Mouse (Mus musculus) heart, adult 11 months (tissue): Measurements from ENCODE around the gene Cldn7.
"Not testable (repeated sequence)": the region's sequence is repeated elsewhere in the genome, so short reads cannot be mapped to it uniquely, and the experiment has no call there.

ENCODE experiments used
- DNase-seq: peaks from one replicate; pipeline ENCODE4 v3.0.0; 2022

The Cldn7 gene

DNA sequence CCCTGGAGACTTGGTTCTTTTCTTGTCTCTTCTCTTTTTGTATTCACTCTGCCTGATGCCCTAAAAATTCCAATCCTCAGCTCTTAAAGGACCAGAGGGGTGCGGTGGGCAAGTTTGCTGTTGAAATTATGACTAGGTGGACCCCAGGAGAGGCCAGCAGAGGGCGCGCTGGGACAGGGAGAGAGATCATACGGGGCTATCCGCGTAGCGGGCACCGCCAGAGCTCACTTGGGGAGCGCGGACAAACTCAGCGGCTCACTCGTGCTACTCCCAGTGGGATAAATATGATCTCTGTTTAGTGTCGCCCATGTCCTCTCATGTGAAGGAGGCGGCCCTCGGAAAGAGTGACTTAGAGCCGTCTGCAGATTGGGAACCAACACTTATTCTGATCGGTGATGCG lies 30.4 kb upstream of the Cldn7 start:
- peak; percentile 98 for DNase-seq

DNA sequence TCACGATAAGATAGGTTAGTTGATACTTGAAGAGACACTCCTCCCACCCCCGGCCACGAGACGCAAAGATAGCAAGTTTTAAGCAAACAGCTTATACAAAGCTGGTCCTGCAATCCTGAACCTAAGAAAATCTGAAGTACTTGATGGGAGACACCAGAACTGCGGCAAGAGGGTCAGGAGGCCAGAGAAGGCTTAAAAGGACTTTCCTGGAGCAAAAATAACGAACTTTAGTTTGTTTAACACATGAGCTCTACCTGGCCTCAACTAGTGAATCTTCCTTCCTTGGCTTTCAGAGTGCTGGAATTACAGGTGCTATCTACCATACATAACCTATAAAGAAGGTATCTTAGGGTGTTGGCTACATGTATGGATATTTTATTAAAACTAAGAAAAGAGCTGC lies 29.9 kb upstream of the Cldn7 start:
- DNase-seq: no peak

DNA sequence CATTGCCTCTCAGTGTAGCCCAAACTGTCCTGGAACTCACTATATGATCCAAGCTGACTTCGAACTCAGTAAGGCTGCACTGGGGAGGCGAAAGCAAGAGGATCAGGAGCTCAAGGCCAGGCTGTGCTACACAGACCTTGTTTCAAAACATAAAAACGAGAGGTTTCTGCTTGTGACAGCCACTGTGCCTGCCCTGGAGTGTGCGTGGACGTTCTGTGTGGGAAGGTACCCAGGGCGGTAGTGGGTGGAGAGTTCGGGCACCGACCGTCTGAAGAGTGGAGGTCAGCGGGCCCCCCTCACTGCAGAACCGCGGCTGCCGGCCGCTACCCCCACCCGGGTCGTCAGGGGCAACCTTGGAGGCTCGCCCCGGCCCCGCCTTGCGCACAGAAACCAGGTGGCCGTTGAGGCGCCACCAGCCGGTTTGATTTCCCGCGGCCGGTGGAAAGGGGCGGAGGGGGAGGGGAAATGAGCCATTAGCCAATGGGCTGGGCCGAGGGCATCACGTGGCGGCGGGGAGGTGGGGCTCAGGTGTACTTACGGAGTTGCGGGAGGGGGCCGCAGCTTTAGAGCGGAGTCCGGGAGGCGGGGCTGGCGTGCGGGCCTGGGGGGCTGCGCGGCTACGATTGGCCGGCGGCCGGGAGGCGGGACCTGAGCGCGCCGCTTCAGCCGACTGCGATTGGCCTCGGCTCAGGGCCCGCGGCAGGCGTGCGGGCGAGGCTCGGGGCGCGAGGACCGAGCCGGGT lies 29.3 kb upstream of the Cldn7 start, which contains the start of gene Ybx2:
Ybx2 (plus strand) TSS at position 660 of the 743 bp plus-strand sequence.
- peak; percentile 99 for DNase-seq

DNA sequence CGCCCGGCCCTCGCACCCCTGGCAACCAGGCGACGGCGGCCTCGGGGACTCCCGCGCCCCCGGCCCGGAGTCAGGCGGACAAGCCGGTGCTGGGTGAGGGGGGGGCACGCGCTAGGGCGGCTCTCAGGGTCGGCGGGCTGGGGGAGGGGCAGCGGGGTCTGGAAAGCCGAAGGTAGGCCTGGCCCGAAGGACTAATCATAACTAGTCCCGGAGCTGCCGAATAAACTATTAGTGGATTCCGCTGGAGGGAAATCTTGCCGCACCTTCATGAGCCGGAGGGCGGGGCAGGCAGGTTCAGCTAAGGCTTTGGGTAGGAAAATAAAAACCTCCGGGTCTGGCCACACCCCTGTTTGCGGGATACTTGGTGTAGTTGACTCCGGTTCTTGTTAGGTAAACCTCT lies 28.4 kb upstream of the Cldn7 start:
- DNase-seq: no peak

DNA sequence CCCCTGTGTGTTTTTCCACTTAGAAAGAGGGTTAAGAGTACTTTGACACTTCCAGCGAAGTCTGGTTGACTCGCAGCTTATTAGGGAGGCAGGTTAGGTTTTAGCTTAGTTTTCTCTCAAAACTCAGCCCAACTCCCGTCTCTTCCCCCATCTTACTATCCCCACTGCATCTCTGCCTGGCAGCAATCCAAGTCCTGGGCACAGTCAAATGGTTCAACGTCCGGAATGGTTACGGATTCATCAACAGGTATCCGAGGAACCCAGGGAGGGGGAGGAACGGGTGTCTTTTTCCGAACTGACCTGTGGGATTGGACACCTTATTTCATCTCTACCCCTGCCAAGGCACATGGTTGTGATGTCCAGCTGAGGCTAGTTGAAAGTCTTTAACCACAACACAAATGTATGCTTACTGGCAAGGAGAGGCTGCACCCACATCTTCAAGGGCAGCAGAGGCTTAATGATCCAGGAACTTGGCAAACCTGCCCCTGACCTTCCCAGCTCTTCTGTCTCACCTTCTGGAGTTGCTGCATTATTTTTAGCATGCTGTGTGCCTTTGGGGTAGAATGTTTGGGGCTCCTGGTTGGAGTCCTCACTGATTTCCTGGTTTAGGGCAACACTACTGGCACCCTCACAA lies 27.7 kb upstream of the Cldn7 start:
- peak; percentile 93 for DNase-seq

DNA sequence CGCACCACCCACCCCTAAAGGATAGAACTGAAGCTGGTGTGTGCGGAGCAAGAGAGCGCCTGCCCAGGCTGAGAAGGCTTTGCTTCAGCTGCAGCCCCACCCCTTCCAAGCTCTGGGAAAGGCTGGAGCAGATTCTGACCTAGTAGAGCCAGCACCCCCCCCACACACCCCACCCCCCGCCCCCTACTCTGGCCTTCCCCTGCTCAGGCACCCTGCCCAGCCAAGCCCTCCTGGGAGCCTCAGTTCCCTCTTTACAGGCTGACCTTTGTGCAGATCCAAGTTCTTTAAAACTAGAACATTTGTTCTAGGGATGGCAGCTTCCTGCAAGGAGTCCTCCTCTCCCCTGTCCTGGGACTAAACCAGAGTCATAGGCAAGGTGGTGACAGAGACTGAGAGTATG lies 27.2 kb upstream of the Cldn7 start:
- peak; percentile 97 for DNase-seq

DNA sequence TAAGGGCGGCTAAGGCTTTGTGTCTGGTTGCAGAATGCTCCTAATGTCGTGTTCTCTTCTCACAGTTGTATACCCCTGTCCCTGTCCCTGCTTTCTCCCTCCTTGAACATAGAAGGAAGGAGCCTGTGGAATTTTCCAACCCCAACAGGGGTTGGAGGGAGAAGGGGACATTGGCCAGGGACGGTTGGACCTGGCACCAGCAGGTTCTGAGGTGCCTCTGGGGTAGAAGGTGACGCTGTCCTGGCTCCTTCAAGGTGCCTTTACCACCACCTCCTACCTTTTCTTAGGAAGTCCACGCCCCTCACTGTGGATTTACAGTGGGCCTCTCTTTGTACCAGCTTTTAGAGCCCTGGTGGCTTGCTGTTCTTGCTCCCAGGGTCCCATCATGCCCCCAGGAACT lies 26.7 kb upstream of the Cldn7 start:
- DNase-seq: no peak

DNA sequence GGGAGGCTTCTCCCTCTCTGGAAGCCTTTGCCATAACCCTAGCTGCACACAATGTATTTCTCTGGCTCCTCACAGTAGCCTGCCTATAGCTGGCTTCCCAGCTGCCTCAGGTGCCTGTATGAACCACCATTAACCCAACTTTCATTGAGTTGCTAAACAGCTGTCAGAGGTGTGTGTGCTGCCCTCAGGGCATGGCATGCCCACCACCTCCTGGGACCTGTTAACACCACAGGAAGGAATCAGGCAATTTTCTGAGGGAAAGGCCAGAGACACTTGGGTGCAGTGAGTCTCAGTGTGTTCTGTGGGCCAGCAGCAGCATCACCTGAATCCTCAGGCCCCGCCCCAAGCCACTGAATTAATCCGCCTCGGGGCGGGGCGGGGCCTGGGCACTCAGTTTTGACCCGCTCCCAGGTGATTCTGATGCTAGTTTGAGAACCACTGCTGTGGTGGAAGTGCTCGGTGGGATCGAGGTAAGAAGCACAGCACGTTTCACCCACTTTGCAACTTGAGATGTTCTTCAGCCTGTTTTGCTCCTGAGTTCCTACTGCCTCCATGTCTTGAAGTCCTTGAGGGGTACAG lies 26.1 kb upstream of the Cldn7 start:
- peak; percentile 92 for DNase-seq

DNA sequence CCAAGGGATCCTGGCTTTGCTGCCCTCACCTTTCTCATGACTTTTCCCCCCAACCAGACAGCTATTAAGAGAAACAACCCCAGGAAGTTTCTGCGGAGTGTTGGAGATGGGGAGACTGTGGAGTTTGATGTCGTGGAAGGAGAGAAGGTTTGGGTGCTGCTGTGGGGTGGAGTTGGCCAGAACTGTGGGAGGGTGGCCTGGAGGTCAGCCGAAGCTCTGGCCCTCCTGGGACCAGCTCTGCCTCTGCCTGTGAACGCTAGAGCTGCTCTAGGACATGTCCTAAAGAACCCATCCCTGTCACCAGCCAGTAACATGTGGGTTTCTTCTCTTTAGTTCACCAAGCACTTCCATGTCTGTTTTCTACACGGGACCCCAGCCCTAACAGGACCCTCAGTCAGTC lies 25.4 kb upstream of the Cldn7 start:
- peak; percentile 94 for DNase-seq

DNA sequence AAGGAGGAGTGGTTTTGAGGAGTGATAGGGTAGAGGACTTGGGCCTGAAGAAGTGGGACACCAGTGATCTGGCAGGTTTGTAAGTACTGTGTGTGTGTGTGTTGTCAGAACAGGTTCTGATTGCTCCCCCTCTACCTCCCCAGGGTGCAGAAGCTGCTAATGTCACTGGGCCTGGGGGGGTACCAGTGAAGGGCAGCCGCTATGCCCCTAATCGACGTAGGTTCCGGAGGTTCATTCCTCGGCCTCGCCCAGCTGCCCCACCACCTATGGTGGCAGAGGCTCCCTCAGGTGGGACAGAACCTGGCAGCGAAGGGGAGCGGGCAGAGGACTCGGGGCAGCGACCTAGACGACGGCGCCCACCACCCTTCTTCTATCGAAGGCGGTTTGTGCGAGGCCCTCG lies 24.8 kb upstream of the Cldn7 start:
- DNase-seq: peak; percentile 91

DNA sequence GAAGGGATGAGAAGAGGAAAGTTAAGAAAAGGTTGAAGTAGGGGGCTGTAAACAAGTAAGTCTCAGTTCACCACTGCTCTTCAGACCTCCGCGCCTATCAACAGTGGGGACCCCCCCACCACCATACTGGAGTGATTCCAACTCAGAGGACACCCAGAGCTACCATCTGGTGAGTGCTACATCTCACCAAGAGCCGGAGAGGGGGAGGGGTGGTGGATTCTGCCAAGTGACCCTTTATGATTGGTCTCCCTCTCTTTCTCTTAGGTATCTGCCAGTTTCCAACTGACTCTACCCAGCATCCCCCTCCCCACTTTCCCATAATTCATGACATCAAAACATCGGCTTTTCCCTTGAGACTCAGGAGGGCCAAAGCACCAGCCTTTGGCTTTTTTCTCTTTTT lies 23.6 kb upstream of the Cldn7 start:
- DNase-seq: peak; percentile 90

DNA sequence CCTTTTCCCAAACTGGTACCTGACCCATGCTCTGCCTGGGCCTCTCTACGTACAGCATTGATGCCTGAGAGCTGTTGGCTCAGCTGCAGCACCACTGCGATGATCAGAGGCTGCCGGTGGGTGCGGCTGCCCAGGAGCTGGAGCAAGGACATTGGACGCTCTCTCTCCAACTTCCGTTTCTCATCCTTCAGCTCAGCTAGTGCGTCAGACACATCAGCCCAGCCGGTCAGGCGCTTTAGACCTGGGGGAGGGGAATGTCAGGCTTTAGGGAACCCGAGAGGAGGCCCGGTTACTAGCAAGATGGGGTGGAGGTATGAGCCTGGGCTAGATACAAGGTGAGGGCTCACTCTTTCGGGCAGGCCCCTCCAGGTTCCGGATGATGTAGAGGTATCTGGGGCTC lies 19.4 kb upstream of the Cldn7 start:
- DNase-seq: no peak

DNA sequence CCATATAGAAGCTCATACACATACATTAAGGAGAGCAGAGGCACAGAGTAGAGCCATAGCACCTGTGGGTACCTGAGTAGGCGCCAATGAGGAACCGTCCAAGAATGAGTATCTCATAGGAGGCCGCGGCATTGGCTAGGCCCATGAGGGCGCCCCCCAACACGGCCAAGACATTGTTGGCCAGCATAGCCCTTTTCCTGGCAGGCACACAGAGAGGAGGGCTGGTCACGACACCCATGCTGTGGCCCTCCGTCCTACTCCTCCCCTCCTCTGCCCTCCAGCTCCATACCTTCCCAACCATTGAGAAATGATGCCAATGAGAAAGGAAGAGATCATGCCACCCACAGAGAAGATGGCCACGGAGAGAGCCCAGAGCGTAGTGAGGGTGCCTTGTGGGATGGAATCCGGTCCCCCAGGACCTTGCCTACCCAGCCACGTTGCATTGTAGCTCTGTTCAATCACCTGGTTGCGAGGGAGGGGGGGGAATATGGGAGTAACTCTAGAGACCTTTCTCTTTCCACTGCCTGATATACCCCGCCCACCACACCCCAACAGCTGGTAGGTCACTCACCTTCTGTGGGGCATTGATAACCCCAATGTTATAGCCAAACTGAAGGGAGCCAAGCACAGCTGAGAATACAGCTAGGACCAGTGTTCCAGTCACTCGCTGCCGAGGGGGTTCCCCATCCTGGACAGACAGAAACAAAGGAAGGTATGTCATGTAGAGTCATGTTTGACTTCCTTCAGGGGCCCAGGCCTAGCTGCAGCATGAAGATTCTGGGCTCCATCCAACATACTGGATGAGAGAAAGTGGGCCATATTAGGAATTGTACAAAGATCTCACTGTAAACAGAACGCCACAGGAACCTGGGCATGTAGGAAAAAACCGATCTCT lies 18.3 kb upstream of the Cldn7 start:
- peak; percentile 93 for DNase-seq

DNA sequence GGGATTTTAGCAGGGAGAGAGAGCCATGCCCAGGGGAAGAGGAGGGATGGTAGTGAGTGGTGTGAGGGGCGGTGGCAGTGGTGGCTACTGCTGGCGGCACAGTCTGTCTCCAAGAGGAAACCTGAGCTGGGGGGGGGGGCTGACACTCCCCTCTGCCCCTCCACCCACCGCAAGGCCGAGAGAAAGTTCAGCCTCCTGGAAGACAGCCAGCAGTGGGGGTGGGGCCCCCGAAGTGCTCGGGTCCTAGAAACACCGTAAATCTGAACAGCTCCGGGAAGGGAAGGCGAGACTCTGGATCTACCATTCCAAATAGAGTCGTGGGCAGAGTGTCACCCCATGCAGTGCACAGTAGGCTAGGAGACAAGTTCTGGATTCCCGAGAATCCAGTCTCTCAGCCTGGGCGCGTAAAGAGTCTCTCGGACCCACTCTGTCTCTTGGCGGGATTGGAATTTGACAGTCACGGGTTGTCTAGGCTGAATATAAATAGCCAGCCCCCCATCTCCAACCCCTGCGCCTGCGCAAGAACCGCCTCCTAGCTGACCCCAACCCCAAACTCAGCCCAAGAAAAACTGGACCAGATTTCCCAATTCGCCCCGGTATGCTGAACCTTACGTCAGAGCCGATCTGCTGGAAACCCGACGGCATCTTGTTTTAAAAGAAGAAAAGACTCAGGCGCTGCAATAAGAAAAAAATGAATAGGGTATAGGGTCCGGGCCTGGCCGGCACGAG lies 17.1 kb upstream of the Cldn7 start:
- DNase-seq: peak; percentile 98

DNA sequence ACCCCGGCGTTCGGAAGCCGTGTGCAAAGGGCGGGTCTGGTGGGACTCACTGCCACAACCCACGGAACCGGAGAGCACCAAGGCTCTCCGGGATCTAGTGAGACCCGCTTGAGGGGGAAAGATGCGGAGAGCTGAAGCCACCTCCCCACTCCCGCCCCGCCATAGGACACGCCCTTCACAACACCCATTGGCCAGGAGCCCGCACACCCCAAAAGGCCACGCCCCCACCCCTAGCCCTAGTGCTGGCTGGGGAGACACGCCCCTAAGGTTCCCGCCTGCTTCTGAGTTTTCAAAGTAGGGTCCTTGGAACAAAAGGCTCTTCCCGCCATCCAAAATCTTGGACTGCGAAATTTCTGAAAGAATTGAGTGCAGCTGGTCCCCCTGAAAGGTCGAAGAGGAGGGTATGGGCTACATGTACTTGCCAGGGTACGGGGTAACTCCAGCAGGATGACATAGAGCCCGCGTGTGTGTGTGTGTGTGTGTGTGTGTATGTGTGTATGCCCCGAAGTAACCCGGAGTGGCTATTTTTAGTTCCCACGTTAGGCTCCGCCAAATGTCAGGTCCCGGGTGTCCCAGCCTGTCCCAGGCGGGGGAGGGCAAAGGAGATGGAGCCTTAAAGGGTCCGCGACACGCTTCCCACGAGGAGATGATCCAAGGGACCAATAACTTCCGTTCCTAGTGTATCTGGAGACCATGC lies 16.4 kb upstream of the Cldn7 start, which contains the start of gene Slc2a4:
Slc2a4 (minus strand) TSS at position 123 of the 697 bp plus-strand sequence.
- peak; percentile 99 for DNase-seq

DNA sequence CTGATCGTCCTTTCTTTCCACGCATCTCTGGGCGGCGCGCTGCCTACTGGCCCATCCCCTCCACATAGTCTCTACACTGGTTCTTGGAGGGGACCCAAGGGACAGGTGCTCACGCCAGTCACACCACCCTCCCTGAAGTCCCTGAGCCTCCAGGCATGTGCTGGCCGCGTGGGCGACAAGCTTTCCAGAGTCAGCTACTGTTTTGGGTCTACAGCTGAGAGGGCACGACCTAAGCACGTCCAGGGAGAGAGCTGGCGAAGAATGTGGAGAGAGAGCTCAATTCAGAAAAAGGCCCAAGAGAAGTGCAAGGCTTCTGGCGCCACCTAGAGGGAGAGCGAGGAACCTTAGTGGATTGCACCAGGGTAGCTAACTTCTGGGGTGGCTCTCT lies 15.8 kb upstream of the Cldn7 start:
- peak; percentile 99 for DNase-seq

DNA sequence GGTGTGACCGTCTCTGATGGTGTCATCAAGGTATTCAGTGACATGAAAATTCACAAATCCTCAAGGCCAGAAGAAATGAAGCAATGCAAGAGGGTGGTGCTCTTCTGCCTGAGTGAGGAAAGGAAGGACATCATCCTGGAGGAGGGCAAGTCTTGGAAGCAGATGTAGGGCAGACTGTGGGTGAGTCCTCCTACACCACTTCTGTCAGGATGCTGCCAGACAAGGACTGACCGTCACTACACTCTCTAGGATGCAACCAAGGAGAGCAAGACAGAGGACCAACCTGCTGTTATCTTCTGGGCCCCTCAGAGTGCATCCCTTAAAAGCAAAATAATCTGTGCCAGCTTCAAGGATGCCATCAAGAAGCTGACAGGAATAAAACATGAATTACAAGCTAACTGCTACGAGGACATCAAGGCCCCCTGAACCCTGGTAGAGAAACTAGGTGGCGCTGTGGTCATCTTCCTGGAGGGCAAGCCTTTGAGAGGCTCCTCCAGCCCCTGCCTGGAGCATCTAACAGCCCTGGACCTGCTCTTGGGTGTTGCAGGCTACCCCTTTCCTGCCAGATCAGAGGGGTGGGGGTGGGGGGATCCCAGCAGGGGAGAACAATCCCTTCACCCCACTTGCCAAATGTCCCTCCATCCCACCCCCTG lies 13.6 kb upstream of the Cldn7 start:
- DNase-seq: peak; percentile 76

DNA sequence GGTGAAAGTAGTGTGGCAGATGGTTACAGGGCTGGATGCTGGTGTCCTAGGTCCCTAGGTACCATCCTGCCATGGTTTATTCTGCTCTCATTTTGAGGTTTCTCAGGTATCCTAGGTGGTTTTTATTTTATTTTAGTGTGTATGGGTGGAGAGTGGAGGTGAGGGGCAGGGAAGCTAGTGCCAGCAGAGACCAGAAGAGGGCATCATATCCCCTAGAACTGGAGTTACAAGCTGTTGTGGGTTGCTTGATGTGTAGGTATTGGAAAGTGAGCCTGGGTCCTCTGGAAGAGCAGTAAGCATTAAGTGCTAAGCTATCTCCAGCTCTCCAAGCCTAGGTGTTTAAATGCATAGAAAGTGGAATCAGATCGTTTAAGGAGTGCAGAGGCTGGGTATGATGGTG lies 12.3 kb upstream of the Cldn7 start:
- DNase-seq: no peak

DNA sequence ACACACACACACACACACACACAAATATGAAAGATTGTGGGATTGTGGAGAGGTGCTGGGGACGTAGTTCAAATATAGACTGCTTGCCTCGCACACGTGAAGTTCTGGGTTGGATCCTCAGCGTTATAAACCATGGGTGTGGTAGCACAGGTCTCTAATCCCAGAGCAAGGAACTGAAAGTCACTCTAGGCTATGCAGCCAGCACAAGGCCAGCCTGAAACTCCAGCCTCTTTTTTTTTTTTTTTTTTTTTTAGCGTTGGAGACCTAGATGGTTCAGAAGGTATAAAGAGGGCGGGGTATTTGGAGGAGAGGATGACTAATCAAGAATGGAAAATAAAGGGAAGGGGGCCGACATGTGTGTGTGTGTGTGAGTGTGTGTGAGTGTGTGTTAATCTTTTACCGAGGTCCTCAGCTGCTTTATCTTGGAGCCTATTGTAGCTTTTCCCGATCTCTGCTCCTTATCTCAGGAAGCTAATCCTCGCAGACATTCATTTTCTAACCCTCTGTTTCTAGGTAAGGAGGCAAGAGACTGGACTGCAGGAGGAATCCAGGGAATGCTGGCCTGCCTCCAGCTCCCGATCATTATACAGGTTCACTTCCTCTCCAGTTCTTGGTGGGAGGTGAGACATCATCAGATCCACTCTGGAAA lies 11.2 kb upstream of the Cldn7 start:
- no peak for DNase-seq

DNA sequence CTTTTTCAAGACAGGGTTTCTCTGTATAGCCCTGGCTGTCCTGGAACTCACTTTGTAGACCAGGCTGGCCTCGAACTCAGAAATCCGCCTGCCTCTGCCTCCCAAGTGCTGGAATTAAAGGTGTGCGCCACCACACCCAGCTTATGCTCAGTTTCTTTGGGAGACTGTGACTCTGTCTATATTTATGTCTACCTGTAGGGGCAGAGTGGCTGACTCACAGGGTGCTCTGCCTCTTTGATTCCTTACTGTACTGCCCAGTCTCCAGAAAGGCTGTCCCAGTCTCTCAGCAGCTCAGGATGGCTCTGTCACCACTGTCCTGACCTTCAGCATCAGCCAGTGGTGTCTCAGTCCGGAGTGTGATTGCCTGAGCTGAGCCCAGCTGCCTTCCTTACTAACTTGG lies 9.0 kb upstream of the Cldn7 start:
- DNase-seq: not testable (repeated sequence)

DNA sequence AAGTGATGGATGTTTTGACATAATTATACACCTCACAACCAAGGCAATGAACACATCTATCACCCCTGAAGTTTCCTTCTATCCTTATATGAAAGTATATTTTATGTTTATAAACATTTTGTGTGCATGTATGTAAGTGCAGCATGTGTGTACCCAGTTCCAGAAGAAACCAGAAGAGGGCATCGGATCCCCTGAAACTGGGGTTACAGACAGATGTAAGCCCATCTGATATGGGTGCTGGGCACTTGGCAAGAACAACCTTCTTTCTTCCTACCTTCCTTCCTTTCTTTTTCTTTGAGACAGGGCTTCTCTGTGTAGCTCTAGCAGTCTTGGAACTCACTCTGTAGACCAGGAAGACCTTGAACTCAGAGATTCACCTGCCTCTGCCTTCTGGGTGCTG lies 8.4 kb upstream of the Cldn7 start:
- no peak for DNase-seq
